ENCODE assay signal across 10 mouse cellular contexts in the genomic region with DNA sequence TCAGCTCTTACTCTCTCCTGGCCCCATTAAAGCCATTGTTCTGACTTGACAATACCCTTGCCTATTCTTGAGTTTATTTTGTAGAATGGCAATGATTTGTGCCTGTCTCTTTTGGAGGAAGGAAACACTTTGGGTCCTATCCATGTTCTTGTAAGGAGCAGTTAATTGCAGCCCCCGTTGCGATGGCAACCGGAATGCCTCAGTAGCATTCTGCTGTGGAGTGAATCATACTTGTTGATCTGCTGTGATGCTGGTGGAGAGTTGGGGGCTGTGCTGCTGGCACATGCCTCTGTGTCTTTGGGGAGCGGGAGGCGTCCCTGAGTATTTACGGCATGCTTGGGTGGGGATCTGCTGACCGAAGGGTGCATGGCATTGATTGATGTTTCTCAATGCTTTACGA. TPM values are rescaled to one million over a fixed set of nuclear protein-coding genes. Genes with fewer than 3 reads are reported as not detected.
DNase-seq lines count a peak whose midpoint lies in the region.
"Had no signal": no experiment of that assay in that cellular context is flagged by ENCODE, and none has a peak within 500 bp of the region (broad histone marks: within the 10 kb centered on the region; RNA-seq: fewer than 3 reads in every experiment).

No protein-coding gene starts in this region.

- intact Hi-C loops in left cerebral cortex, postnatal 36 days (cut with DNase I): no loop called here

- peak; percentile 55 for DNase-seq in layer of hippocampus, adult 11-12 months (ENCODE audit: low spot score)
- DNase-seq in layer of hippocampus, postnatal 10 days (ENCODE audit: low spot score in 2 of 2): no peak
- DNase-seq in frontal cortex, postnatal 36 days (ENCODE audit: low spot score in 2 of 2): peak; percentile 57 to 71
- DNase-seq in left cerebral cortex, postnatal 36 days (ENCODE audit: low spot score in 2 of 2): peak; percentile 56 to 61
- DNase-seq in right cerebral cortex, postnatal 4 days: peak; percentile 49
- DNase-seq in cerebellum, postnatal 10 days: no peak
- no peak for DNase-seq in thymus, postnatal 36 days
- DNase-seq: cerebellum, adult 9-10 months; lung, postnatal 36 days had no signal

RNA-seq across cellular contexts. Expression of gene Fbln2, which starts 32.1 kb away (rescaled TPM):
- total RNA-seq in layer of hippocampus, postnatal 10 days (2021): 10 to 100 TPM; 15.2 to 16.4 TPM
- 1 to 10 TPM; 4.0 to 6.8 TPM for total RNA-seq in left cerebral cortex, postnatal 36 days (2021)
- total RNA-seq: granulocyte monocyte progenitor cell, adult 5-6 weeks had no signal

Comparison
In these comparisons a context has a peak if more than half of its experiments do, and no peak if none do; other contexts are left out.
1. DNase-seq: peak in layer of hippocampus, adult 11-12 months (single experiment), frontal cortex, postnatal 36 days (2 of 2), left cerebral cortex, postnatal 36 days (2 of 2) and right cerebral cortex, postnatal 4 days (single experiment); none in layer of hippocampus, postnatal 10 days (0 of 2), cerebellum, postnatal 10 days (0 of 2) and thymus, postnatal 36 days (0 of 2).